Mouse (Mus musculus) retina, postnatal 1 day (tissue): ENCODE results near the gene Agbl1.

Experiments
- DNase-seq: peaks from one replicate; pipeline ENCODE4 v3.0.0-alpha.2; 2012

The Agbl1 gene

GRCm38 (mm10) chr7:76392296-76392940, 162.7 kb downstream of the Agbl1 start:
- DNase-seq: no peak

GRCm38 (mm10) chr7:76392941-76393817, 163.5 kb downstream of the Agbl1 start:
- DNase-seq: peak; percentile 82

- DNase-seq: no peak
Observed at GRCm38 (mm10) chr7:76407930-76408557, 178.4 kb downstream of the Agbl1 start.

GRCm38 (mm10) chr7:76409020-76409419, 179.3 kb downstream of the Agbl1 start:
- DNase-seq: peak; percentile 31

- DNase-seq: no peak
Observed at GRCm38 (mm10) chr7:76410403-76411180, 180.9 kb downstream of the Agbl1 start.

GRCm38 (mm10) chr7:76411933-76412587, 182.4 kb downstream of the Agbl1 start:
- no peak for DNase-seq

GRCm38 (mm10) chr7:76416084-76416597, 186.5 kb downstream of the Agbl1 start:
- no peak for DNase-seq

GRCm38 (mm10) chr7:76438581-76438980, 208.9 kb downstream of the Agbl1 start:
- peak; percentile 63 for DNase-seq

- DNase-seq: no peak
Observed at GRCm38 (mm10) chr7:76438988-76439387, 209.3 kb downstream of the Agbl1 start.

GRCm38 (mm10) chr7:76462361-76463001, 232.8 kb downstream of the Agbl1 start:
- no peak for DNase-seq

- DNase-seq: no peak
Observed at GRCm38 (mm10) chr7:76466427-76466826, 236.7 kb downstream of the Agbl1 start.

GRCm38 (mm10) chr7:76474233-76474632, 244.5 kb downstream of the Agbl1 start:
- DNase-seq: peak; percentile 19

- no peak for DNase-seq
Observed at GRCm38 (mm10) chr7:76485546-76485945, 255.9 kb downstream of the Agbl1 start.

- no peak for DNase-seq
Observed at GRCm38 (mm10) chr7:76487519-76487918, 257.8 kb downstream of the Agbl1 start.

GRCm38 (mm10) chr7:76524291-76524690, 294.6 kb downstream of the Agbl1 start:
- DNase-seq: peak; percentile 4

- DNase-seq: no peak
Observed at GRCm38 (mm10) chr7:76546456-76546855, 316.8 kb downstream of the Agbl1 start.

GRCm38 (mm10) chr7:76547313-76547712, 317.6 kb downstream of the Agbl1 start:
- DNase-seq: no peak

- no peak for DNase-seq
Observed at GRCm38 (mm10) chr7:76551860-76552259, 322.2 kb downstream of the Agbl1 start.

GRCm38 (mm10) chr7:76560564-76561258, 331.0 kb downstream of the Agbl1 start:
- peak; percentile 46 for DNase-seq

GRCm38 (mm10) chr7:76562506-76562905, 332.8 kb downstream of the Agbl1 start:
- no peak for DNase-seq

- no peak for DNase-seq
Observed at GRCm38 (mm10) chr7:76594566-76595079, 364.9 kb downstream of the Agbl1 start.
